In genomic region chr10:24622586-24622985, GRCm38 (mm10) we compare ENCODE assay signal across 8 mouse cellular contexts. TPM values are rescaled to one million over a fixed set of nuclear protein-coding genes. Genes with fewer than 3 reads are reported as not detected.
DNase-seq lines count a peak whose midpoint lies in the region; ATAC-seq and TF ChIP-seq lines count a peak whose summit lies in the region.

No protein-coding gene starts in this region.

- no peak overlapping the region for H3K4me2 ChIP-seq in forebrain, postnatal 0 days (ENCODE audit: low read depth)
- H3K4me2 ChIP-seq in forebrain, embryonic 13.5 days = no peak overlapping the region

- H3K36me3 ChIP-seq in forebrain, postnatal 0 days (ENCODE audit: insufficient read depth) = no peaks in the 10 kb centered on the region
- no peaks in the 10 kb centered on the region for H3K36me3 ChIP-seq in forebrain, embryonic 13.5 days (ENCODE audit: poor library complexity, severe bottlenecking)
- no peaks in the 10 kb centered on the region for H3K36me3 ChIP-seq in C2C12 (ENCODE audit: control insufficient read depth, insufficient read depth)

- 26% methylated on average over 7 of the region's 7 CpGs for WGBS in forebrain, postnatal 0 days
- WGBS in forebrain, embryonic 13.5 days = 28% methylated on average over 7 of the region's 7 CpGs

- no peak for ATAC-seq in forebrain, postnatal 0 days
- no peak for ATAC-seq in forebrain, embryonic 13.5 days
- peak; percentile 77 for ATAC-seq in erythroid progenitor cell, adult 5-6 weeks (replicated peaks; ENCODE audit: low FRiP score, poor library complexity, severe bottlenecking)

- no peaks in the 10 kb centered on the region for H3K27me3 ChIP-seq in forebrain, postnatal 0 days (ENCODE audit: insufficient read depth, low read length)
- H3K27me3 ChIP-seq in forebrain, embryonic 13.5 days = no peaks in the 10 kb centered on the region
- no peaks in the 10 kb centered on the region for H3K27me3 ChIP-seq in C2C12 (ENCODE audit: control insufficient read depth, insufficient read depth, insufficient read length)

- no peaks in the 10 kb centered on the region for H3K4me1 ChIP-seq in forebrain, postnatal 0 days (ENCODE audit: insufficient read depth)
- no peaks in the 10 kb centered on the region for H3K4me1 ChIP-seq in forebrain, embryonic 13.5 days

- H3K79me2 ChIP-seq in C2C12 (ENCODE audit: control insufficient read depth, insufficient read depth) = no peaks in the 10 kb centered on the region

- peak; percentile 92 for TF ChIP-seq CTCF in forebrain, postnatal 0 days (IDR thresholded peaks at IDR 0.05; ENCODE audit: low read depth)
- peak; percentile 95 for TF ChIP-seq CTCF in C2C12 (IDR thresholded peaks at IDR 0.05; ENCODE audit: control insufficient read depth, insufficient read depth, insufficient read length)

- H3K79me3 ChIP-seq in C2C12 (ENCODE audit: low read depth) = no peaks in the 10 kb centered on the region

- H3K27ac ChIP-seq in forebrain, postnatal 0 days (ENCODE audit: low read depth, low read length) = no peak overlapping the region
- H3K27ac ChIP-seq in forebrain, embryonic 13.5 days = no peak overlapping the region

- no peak overlapping the region for H3K9ac ChIP-seq in forebrain, postnatal 0 days
- H3K9ac ChIP-seq in forebrain, embryonic 13.5 days = no peak overlapping the region

- no peak overlapping the region for H3K4me3 ChIP-seq in forebrain, postnatal 0 days (ENCODE audit: low read depth, low read length)
- H3K4me3 ChIP-seq in forebrain, embryonic 13.5 days = no peak overlapping the region
- H3K4me3 ChIP-seq in C2C12 (ENCODE audit: insufficient read depth, poor library complexity, severe bottlenecking) = no peak overlapping the region

- no peaks in the 10 kb centered on the region for H3K9me3 ChIP-seq in forebrain, postnatal 0 days (ENCODE audit: low read length)
- no peaks in the 10 kb centered on the region for H3K9me3 ChIP-seq in forebrain, embryonic 13.5 days (replicated peaks)

- H3ac ChIP-seq in C2C12 (ENCODE audit: control insufficient read depth, insufficient read length, low read depth) = no peak overlapping the region

- DNase-seq in forebrain, postnatal 0 days = peak; percentile 71
- peak; percentile 57 to 75 for DNase-seq in adrenal gland, postnatal 4 days (ENCODE audit: low spot score in 2 of 2)
- DNase-seq in kidney, postnatal 10 days = peak; percentile 90
- peak; percentile 61 to 87 for DNase-seq in lung, postnatal 4 days
- DNase-seq in spleen, postnatal 36 days (ENCODE audit: low spot score in 2 of 2) = peak; percentile 56 to 72

TF ChIP-seq in C2C12, 6 proteins besides CTCF, POLR2A, EP300 and RAD21:
- no peak for TF ChIP-seq MAX (IDR thresholded peaks at IDR 0.05)
- no peak for TF ChIP-seq MYOG (IDR thresholded peaks at IDR 0.05; ENCODE audit: control insufficient read depth, extremely low read depth, insufficient read length)
- no peak for TF ChIP-seq CEBPB (IDR thresholded peaks at IDR 0.05; ENCODE audit: low read depth)
- no peak for TF ChIP-seq USF1 (IDR thresholded peaks at IDR 0.05; ENCODE audit: low read depth)
- no peak for TF ChIP-seq MYOD1 (IDR thresholded peaks at IDR 0.05; ENCODE audit: control insufficient read depth, insufficient read length, low read depth)
- TF ChIP-seq FOSL1 (IDR thresholded peaks at IDR 0.05; ENCODE audit: insufficient read depth, low read length, poor library complexity, severe bottlenecking) = no peak

RNA-seq across cellular contexts. Expression of gene Ccn2, which starts 27.3 kb away (rescaled TPM):
- total RNA-seq in forebrain, postnatal 0 days (2014; rRNA removed) = 13.7 and 18.6 TPM in 2 replicates
- 2.9 and 4.4 TPM in 2 replicates for polyA plus RNA-seq in forebrain, postnatal 0 days (2015; fragmentation: Nextera tagmentation; extraction: Ambion mirVana)
- polyA plus RNA-seq in forebrain, embryonic 13.5 days (2015; fragmentation: Nextera tagmentation; extraction: Ambion mirVana) = 1.5 and 1.8 TPM in 2 replicates
- 55.2 TPM for polyA plus RNA-seq in C2C12 (2012; fragmentation: generic; extraction: Trizol)
- 10 to 100 TPM; 20.8 to 24.8 TPM for total RNA-seq in adrenal gland, postnatal 4 days (2021)
- total RNA-seq in erythroid progenitor cell, adult 5-6 weeks (2015; ENCODE audit: low replicate concordance) = not detected in 2 replicates
- not detected in 2 replicates for total RNA-seq in erythroid progenitor cell, adult 5-6 weeks (2017; ENCODE audit: low replicate concordance)

Comparison
In these comparisons a context has a peak if more than half of its experiments do, and no peak if none do; other contexts are left out.
1. RNA of gene Ccn2, which starts 27.3 kb away (total RNA-seq): 20.8 to 24.8 TPM in adrenal gland, postnatal 4 days and 13.7 to 18.6 TPM in forebrain, postnatal 0 days; not detected in erythroid progenitor cell, adult 5-6 weeks; every median in the first group is over 10 times any median in the second.
2. Peak in every context shown above with its lines, with median percentiles within 50 percentile points of each other: DNase-seq.